8 mouse cellular contexts compared by ENCODE assay signal in the genomic region with DNA sequence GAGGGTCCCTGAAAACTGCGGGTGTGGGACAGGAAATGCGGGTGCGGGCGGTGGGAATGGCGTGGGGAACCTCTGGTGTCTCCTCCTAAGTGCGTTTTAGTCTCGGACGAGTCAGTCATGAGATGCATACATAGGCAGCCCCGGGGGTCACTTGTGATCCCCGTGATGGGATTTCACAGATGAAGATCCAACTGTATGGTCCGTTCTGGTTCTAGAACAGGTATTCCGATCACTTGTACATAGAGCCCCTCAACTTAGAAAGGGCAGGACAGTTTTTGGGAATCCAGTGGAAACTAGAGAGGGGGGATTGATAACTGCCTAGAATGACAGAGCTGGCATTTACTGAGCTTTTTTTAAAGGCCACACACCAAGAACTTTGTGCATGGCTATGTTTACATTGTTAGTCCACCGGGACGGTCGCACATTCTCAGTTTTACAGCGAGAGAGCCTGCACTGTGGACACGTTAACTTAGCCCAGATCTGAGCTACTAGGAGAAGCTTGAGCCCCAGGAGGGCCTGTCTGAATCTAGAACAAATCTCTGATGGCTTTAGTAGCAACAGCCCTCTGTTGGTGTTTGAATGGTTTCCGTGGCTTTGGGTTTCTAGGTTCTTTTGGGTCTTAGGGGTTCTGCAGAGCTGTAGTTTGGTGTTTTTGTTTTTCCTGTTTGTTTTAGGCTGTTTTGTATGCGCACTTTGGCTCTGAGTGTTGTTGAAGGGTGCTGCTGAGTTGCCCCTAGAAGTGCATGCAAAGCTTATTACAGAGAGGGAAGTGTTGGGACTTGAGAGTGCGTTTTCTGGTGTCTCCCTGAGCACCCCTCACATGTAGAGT. TPM values are rescaled to one million over a fixed set of nuclear protein-coding genes. Genes with fewer than 3 reads are reported as not detected.
DNase-seq lines count a peak whose midpoint lies in the region; ATAC-seq and TF ChIP-seq lines count a peak whose summit lies in the region.

No protein-coding gene starts in this region.

- H3K9me3 ChIP-seq in hindbrain, embryonic 15.5 days, result no peaks in the 10 kb centered on the region
- H3K9me3 ChIP-seq in liver, embryonic 13.5 days (replicated peaks), result no peaks in the 10 kb centered on the region

- H3K27ac ChIP-seq in layer of hippocampus, adult 2 months, result peak overlapping the region; percentile 98
- H3K27ac ChIP-seq in hindbrain, embryonic 15.5 days (replicated peaks), result peak overlapping the region; percentile 98
- peak overlapping the region; percentile 82 for H3K27ac ChIP-seq in liver, embryonic 13.5 days

- no peaks in the 10 kb centered on the region for H3K27me3 ChIP-seq in hindbrain, embryonic 15.5 days
- no peaks in the 10 kb centered on the region for H3K27me3 ChIP-seq in liver, embryonic 13.5 days

- H3K4me2 ChIP-seq in hindbrain, embryonic 15.5 days, result peak overlapping the region; percentile 73
- H3K4me2 ChIP-seq in liver, embryonic 13.5 days, result peak overlapping the region; percentile 96

- H3K4me3 ChIP-seq in layer of hippocampus, adult 2 months, result peak overlapping the region; percentile 99
- peak overlapping the region; percentile 75 for H3K4me3 ChIP-seq in hindbrain, embryonic 15.5 days
- H3K4me3 ChIP-seq in liver, embryonic 13.5 days (replicated peaks), result peak overlapping the region; percentile 89

- DNase-seq in layer of hippocampus, adult 2 months (ENCODE audit: low spot score in 2 of 2), result no peak
- no peak for DNase-seq in layer of hippocampus, postnatal 25 days (ENCODE audit: extremely low spot score in 1 of 2, low spot score in 1 of 2)
- DNase-seq in MEL-GATA-1-ER (ENCODE audit: extremely low read depth, low read depth), result peak; percentile 30
- DNase-seq in embryo, embryonic 11.5 days (ENCODE audit: low read depth, low spot score), result peak; percentile 14
- peak; percentile 9 for DNase-seq in liver, embryonic 13.5 days
- DNase-seq in retina, embryonic 14.5 days (ENCODE audit: low spot score), result peak; percentile 49

- peaks cover 34% of the 10 kb centered on the region for H3K4me1 ChIP-seq in hindbrain, embryonic 15.5 days (replicated peaks)
- H3K4me1 ChIP-seq in liver, embryonic 13.5 days (replicated peaks), result peaks cover 47% of the 10 kb centered on the region

- TF ChIP-seq CTCF in layer of hippocampus, adult 2 months (conservative IDR thresholded peaks at IDR 0.05), result no peak

- ATAC-seq in hindbrain, embryonic 15.5 days (ENCODE audit: low FRiP score, low read depth), result no peak
- no peak for ATAC-seq in liver, embryonic 13.5 days (ENCODE audit: low read depth)
- no peak for ATAC-seq in inflammation-experienced regulatory T-cells, adult 6 months

- WGBS in hindbrain, embryonic 15.5 days, result under 1% methylated on average over 20 of the region's 20 CpGs
- WGBS in liver, embryonic 13.5 days (ENCODE audit: insufficient replicate concordance), result 4% methylated on average over 20 of the region's 20 CpGs

- peak overlapping the region; percentile 91 for H3K9ac ChIP-seq in hindbrain, embryonic 15.5 days
- peak overlapping the region; percentile 88 for H3K9ac ChIP-seq in liver, embryonic 13.5 days

- H3K36me3 ChIP-seq in hindbrain, embryonic 15.5 days, result no peaks in the 10 kb centered on the region
- no peaks in the 10 kb centered on the region for H3K36me3 ChIP-seq in liver, embryonic 13.5 days

RNA-seq across cellular contexts. Expression of a gene that starts 0.8 kb away (rescaled TPM):
- 10 to 100 TPM; 21.6 to 28.7 TPM for total RNA-seq in layer of hippocampus, adult 2 months (2021)
- 10 to 100 TPM; 19.5 to 21.3 TPM for total RNA-seq in layer of hippocampus, postnatal 25 days (2021)
- polyA plus RNA-seq in hindbrain, embryonic 15.5 days (2015; fragmentation: Nextera tagmentation; extraction: Ambion mirVana), result 1.8 and 2.1 TPM in 2 replicates
- 0.68 and 0.95 TPM in 2 replicates for polyA plus RNA-seq in liver, embryonic 13.5 days (2015; fragmentation: Nextera tagmentation; extraction: Ambion mirVana)
- polyA plus RNA-seq in inflammation-experienced regulatory T-cells, adult 6 months (2017; shearing (Covaris generic)), result under 1 TPM; 0.10 to 0.93 (median 0.42) TPM

RNA-seq across cellular contexts. Expression of a gene that starts 1.0 kb away (rescaled TPM):
- 100 to 1,000 TPM; 186 to 188 TPM for total RNA-seq in layer of hippocampus, adult 2 months (2021)
- 100 to 1,000 TPM; 166 to 194 TPM for total RNA-seq in layer of hippocampus, postnatal 25 days (2021)
- 99.2 and 105 TPM in 2 replicates for polyA plus RNA-seq in hindbrain, embryonic 15.5 days (2015; fragmentation: Nextera tagmentation; extraction: Ambion mirVana)
- 18.8 and 26.6 TPM in 2 replicates for polyA plus RNA-seq in liver, embryonic 13.5 days (2015; fragmentation: Nextera tagmentation; extraction: Ambion mirVana)
- 1 to 10 TPM in 2 of 3 experiments, under 1 TPM in 1; 0.77 to 5.7 (median 2.1) TPM for polyA plus RNA-seq in inflammation-experienced regulatory T-cells, adult 6 months (2017; shearing (Covaris generic))

Comparison
In these comparisons a context has a peak if more than half of its experiments do, and no peak if none do; other contexts are left out.
1. DNase-seq: peak in MEL-GATA-1-ER (single experiment), embryo, embryonic 11.5 days (single experiment), liver, embryonic 13.5 days (single experiment) and retina, embryonic 14.5 days (single experiment); none in layer of hippocampus, adult 2 months (0 of 2) and layer of hippocampus, postnatal 25 days (0 of 2).
2. Peak in every context shown above with its lines, with median percentiles within 50 percentile points of each other: H3K27ac ChIP-seq and H3K4me3 ChIP-seq.